ENCODE assay signal across 35 mouse cellular contexts in genomic region chr4:58044356-58044755, GRCm38 (mm10). TPM values are rescaled to one million over a fixed set of nuclear protein-coding genes. Genes with fewer than 3 reads are reported as not detected.
"Had no signal": no experiment of that assay in that cellular context is flagged by ENCODE, and none has a peak within 500 bp of the region (broad histone marks: within the 10 kb centered on the region; RNA-seq: fewer than 3 reads in every experiment).

No protein-coding gene starts in this region.

- H3K4me3 ChIP-seq: heart, embryonic 10.5 days; heart, embryonic 12.5 days; hindbrain, embryonic 13.5 days; hindbrain, embryonic 15.5 days; kidney, embryonic 15.5 days; layer of hippocampus, adult 2 months; left cerebral cortex, adult 2 months; limb, embryonic 10.5 days; limb, embryonic 12.5 days; liver, embryonic 13.5 days had no signal

- DNase-seq: forebrain, postnatal 0 days; gastrocnemius, postnatal 14 days; gastrocnemius, postnatal 36 days; heart, adult 18-20 months; heart, postnatal 10 days; heart, postnatal 36 days; kidney, adult 18-20 months; kidney, postnatal 4 days; liver; liver, embryonic 13.5 days had no signal

- H3K4me1 ChIP-seq: heart, embryonic 10.5 days; heart, embryonic 12.5 days; hindbrain, embryonic 13.5 days; hindbrain, embryonic 15.5 days; kidney, embryonic 15.5 days; limb, embryonic 10.5 days; limb, embryonic 12.5 days; liver, embryonic 13.5 days had no signal

- H3K4me2 ChIP-seq: heart, embryonic 12.5 days; hindbrain, embryonic 13.5 days; hindbrain, embryonic 15.5 days; kidney, embryonic 15.5 days; limb, embryonic 12.5 days; liver, embryonic 11.5 days; liver, embryonic 13.5 days had no signal

- H3K9me3 ChIP-seq: heart, embryonic 10.5 days; heart, embryonic 12.5 days; hindbrain, embryonic 13.5 days; hindbrain, embryonic 15.5 days; kidney, embryonic 15.5 days; limb, embryonic 10.5 days; limb, embryonic 12.5 days; liver, embryonic 13.5 days had no signal

- H3K27ac ChIP-seq: heart, embryonic 10.5 days; hindbrain, embryonic 13.5 days; hindbrain, embryonic 15.5 days; hindbrain, postnatal 0 days; kidney, embryonic 15.5 days; kidney, postnatal 0 days; layer of hippocampus, adult 2 months; left cerebral cortex, adult 2 months; limb, embryonic 10.5 days; limb, embryonic 12.5 days; liver, embryonic 13.5 days had no signal

- H3K9ac ChIP-seq: forebrain, postnatal 0 days; heart, embryonic 12.5 days; hindbrain, embryonic 13.5 days; hindbrain, embryonic 15.5 days; kidney, embryonic 15.5 days; limb, embryonic 12.5 days; liver, embryonic 13.5 days had no signal

- H3K27me3 ChIP-seq: heart, embryonic 12.5 days; hindbrain, embryonic 13.5 days; hindbrain, embryonic 15.5 days; kidney, embryonic 15.5 days; limb, embryonic 12.5 days; liver, embryonic 13.5 days had no signal

- ATAC-seq: forebrain, postnatal 0 days; hindbrain, postnatal 0 days had no signal

- H3K36me3 ChIP-seq: heart, embryonic 10.5 days; heart, embryonic 12.5 days; hindbrain, embryonic 13.5 days; hindbrain, embryonic 15.5 days; kidney, embryonic 15.5 days; limb, embryonic 10.5 days; limb, embryonic 12.5 days; liver, embryonic 13.5 days had no signal

RNA-seq across cellular contexts. Expression of gene Txndc8, which starts 35.4 kb away (rescaled TPM):
- total RNA-seq: forebrain, postnatal 0 days; gastrocnemius, adult 18-20 months; gastrocnemius, adult 8-10 months; gastrocnemius, postnatal 14 days; gastrocnemius, postnatal 36 days; heart, adult 18-20 months; heart, adult 8-10 months; heart, postnatal 10 days; heart, postnatal 36 days; hematopoietic stem cell, adult 5-6 weeks; hindbrain, postnatal 0 days; layer of hippocampus, adult 2 months; layer of hippocampus, postnatal 10 days; layer of hippocampus, postnatal 25 days; left cerebral cortex, adult 2 months; left cerebral cortex, postnatal 14 days; left cerebral cortex, postnatal 36 days had no signal
- polyA plus RNA-seq: forebrain, postnatal 0 days; heart, embryonic 10.5 days; heart, embryonic 12.5 days; heart, embryonic 14.5 days; heart, embryonic 16.5 days; hindbrain, embryonic 11.5 days; hindbrain, embryonic 13.5 days; hindbrain, embryonic 15.5 days; hindbrain, postnatal 0 days; intestine, embryonic 14.5 days; kidney, embryonic 15.5 days; kidney, postnatal 0 days; limb, embryonic 10.5 days; limb, embryonic 12.5 days; limb, embryonic 14.5 days; liver, embryonic 11.5 days; liver, embryonic 13.5 days had no signal
